Mouse (Mus musculus) spleen, adult 2 months (tissue): ENCODE results near the gene Cygb.

ENCODE experiments used
- CTCF ChIP-seq: fragments of 200-500 bp; IDR thresholded peaks from 2 replicates; pipeline ENCODE4 v1.5.1; 2011; ENCODE audit warnings: mild to moderate bottlenecking, inconsistent platforms; ENCODE audit not compliant: insufficient read depth, insufficient read length, insufficient replicate concordance; ENCODE audit errors: extremely low read depth
- POLR2A ChIP-seq: fragments of 200-500 bp; IDR thresholded peaks from 2 replicates; pipeline ENCODE4 v1.6.1; 2011; ENCODE audit warnings: low read depth, low read length, inconsistent platforms

- TF ChIP-seq POLR2A, result no peak
- no peak for TF ChIP-seq CTCF
Measured at GRCm38 (mm10) chr11:116619156-116619555, 35.0 kb downstream of the Cygb start.
